Mouse (Mus musculus) hindbrain, embryonic 14.5 days (tissue): Measurements from ENCODE around the gene Pygm. TPM values are rescaled to one million over a fixed set of nuclear protein-coding genes. Genes with fewer than 3 reads are reported as not detected.

Source experiments
- ATAC-seq: fragments of 200-750 bp; cut with Nextera tagmentation; 2 replicates; pipeline ENCODE4 v1.8.0; 2017; ENCODE audit warnings: moderate number of reproducible peaks, mild to moderate bottlenecking, moderate TSS enrichment, moderate library complexity; ENCODE audit not compliant: low FRiP score
- DNase-seq: peaks from one replicate; pipeline ENCODE4 v3.0.0-alpha.2; 2015; ENCODE audit warnings: low spot score
- H3K27ac ChIP-seq: fragments of 300-500 bp; sonication (generic); 2 replicates; pipeline ENCODE4 v1.5.1; 2014; ENCODE audit warnings: mild to moderate bottlenecking, moderate library complexity
- H3K27me3 ChIP-seq: fragments of 300-500 bp; sonication (generic); 2 replicates; pipeline ENCODE4 v1.6.1; 2014; ENCODE audit warnings: mild to moderate bottlenecking, low read length, mixed read lengths; ENCODE audit not compliant: control insufficient read depth, insufficient read depth
- H3K36me3 ChIP-seq: fragments of 300-500 bp; sonication (generic); replicated peaks from 2 replicates; pipeline ENCODE4 v1.6.1; 2014; ENCODE audit not compliant: control insufficient read depth, insufficient read depth
- H3K4me1 ChIP-seq: fragments of 300-500 bp; sonication (generic); replicated peaks from 2 replicates; pipeline ENCODE4 v1.6.1; 2014; ENCODE audit warnings: antibody characterized with exemption, low read length, mixed read lengths; ENCODE audit not compliant: control insufficient read depth, insufficient read depth
- H3K4me2 ChIP-seq: fragments of 300-500 bp; sonication (generic); replicated peaks from 2 replicates; pipeline ENCODE4 v1.6.1; 2014; ENCODE audit warnings: mild to moderate bottlenecking, moderate library complexity
- H3K4me3 ChIP-seq: fragments of 300-500 bp; sonication (generic); replicated peaks from 2 replicates; pipeline ENCODE4 v1.5.1; 2014; ENCODE audit warnings: mild to moderate bottlenecking, low read length
- H3K9ac ChIP-seq: fragments of 300-500 bp; sonication (generic); 2 replicates; pipeline ENCODE4 v1.6.1; 2014
- H3K9me3 ChIP-seq: fragments of 300-500 bp; sonication (generic); 2 replicates; pipeline ENCODE4 v1.6.1; 2016; ENCODE audit warnings: low read length; ENCODE audit not compliant: control insufficient read depth
- WGBS: fragments of 180-500 bp; shearing (Covaris S2); extraction: QIAGEN DNeasy Blood & Tissue Kit; methylation state at CpG from one replicate; pipeline ENCODE4 v1.1.7; 2014; 5-methylcytosine and 5-hydroxymethylcytosine counted together
- polyA plus RNA-seq: library from polyadenylated mRNA; unstranded; fragments of >200 nt; fragmentation: Nextera tagmentation; extraction: Ambion mirVana; gene quantifications from 2 replicates; pipeline ENCODE4 v1.2.1, GENCODE M21; 2014

Gene Pygm
- 6.2 and 6.8 TPM in 2 replicates for polyA plus RNA-seq

DNA sequence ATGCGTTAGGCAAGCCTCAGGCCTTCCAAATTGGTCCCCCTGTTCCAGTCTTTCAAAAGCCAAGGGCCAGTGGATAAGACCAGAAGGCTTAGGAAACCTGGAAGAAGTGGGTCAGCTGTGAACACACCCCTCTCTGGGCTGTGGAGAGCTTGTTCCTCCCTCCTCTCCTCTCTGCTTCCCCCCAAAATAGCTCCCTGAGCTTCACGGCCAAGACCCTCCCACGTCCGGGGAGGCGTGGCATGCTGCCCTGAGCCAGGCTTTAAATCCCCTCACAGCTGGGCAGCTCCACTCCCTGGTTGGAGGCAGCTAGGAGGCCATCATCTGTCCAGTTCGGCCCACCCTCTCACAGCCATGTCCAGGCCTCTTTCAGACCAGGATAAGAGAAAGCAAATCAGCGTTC is at the start of gene Pygm:
Gene Pygm (plus strand): TSS at position 272 of the 400 bp plus-strand sequence.
- no peak for ATAC-seq
- no peak within 1 kb of the TSS for H3K4me2 ChIP-seq
- H3K36me3 ChIP-seq = peaks cover 6% of the 10 kb centered on the region; the same call in 1 of the 2 replicates
- DNase-seq = no peak
- H3K27me3 ChIP-seq = no peaks in the 10 kb centered on the region
- no peak within 1 kb of the TSS for H3K9ac ChIP-seq
- H3K27ac ChIP-seq = peak within 1 kb of the TSS; percentile 26; the same call in 1 of the 2 replicates
- no peak within 1 kb of the TSS for H3K4me3 ChIP-seq
- H3K9me3 ChIP-seq = no peaks in the 10 kb centered on the region
- 19% methylated on average over 7 of the region's 7 CpGs for WGBS
- 0 out of 2 replicates have a peak, but pooled peaks cover 8% of the 10 kb centered on the region for H3K4me1 ChIP-seq

DNA sequence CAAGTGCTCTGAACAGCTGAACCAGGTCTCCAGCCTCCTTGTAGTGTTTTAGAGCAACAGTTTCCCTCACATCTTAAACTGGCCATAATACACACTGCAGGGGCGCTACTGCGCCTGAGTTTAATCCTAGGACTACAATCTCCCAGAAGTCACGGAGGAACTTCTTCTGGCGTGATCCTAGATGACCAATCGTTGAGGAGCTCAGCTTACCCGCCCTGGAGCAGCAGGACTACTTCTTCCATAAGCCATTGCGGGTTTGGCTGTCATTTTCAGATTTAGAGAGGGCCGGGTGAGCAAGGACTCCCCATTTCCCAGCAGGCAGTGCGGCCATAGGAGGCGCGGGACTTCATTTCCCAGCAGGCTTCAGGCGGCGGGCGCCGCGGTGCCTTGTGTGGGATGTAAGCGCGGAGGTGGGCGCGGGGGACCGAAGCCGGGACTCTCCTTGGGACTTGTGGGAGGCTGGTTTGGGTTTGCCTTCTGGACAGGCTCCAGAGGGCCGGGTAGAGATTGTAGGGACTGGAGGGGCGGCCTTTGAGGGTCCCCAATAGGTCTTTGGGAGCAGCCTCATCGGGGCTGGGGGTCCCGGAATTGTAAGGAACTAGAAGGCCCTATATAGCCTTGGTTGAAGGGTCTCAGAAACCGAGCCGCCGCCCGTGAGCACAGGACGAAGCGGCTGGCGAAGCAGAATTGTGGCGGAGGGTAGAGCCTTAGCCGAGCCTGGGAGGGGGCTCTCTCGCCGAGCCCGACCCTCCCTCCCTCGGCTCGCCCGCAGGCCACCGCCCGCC is 49.3 kb upstream of the Pygm start, which contains the start of gene Men1:
Gene Men1 (plus strand): TSS at position 307 of the 785 bp plus-strand sequence.
- Histone ChIP-seq H3K4me3 (peak within 1 kb of the TSS; percentile 67), H3K4me1 (peaks cover 19% of the 10 kb centered on the region), H3K27me3 (no peaks in the 10 kb centered on the region), H3K9me3 (no peaks in the 10 kb centered on the region), H3K27ac (peak within 1 kb of the TSS; percentile 80), H3K9ac (peak within 1 kb of the TSS; percentile 82), H3K36me3 (peaks cover 32% of the 10 kb centered on the region), H3K4me2 (peak within 1 kb of the TSS; percentile 88)
- under 1% methylated on average over 41 of the region's 43 CpGs for WGBS
- DNase-seq (peak; percentile 94), ATAC-seq (peak; percentile 95)

DNA sequence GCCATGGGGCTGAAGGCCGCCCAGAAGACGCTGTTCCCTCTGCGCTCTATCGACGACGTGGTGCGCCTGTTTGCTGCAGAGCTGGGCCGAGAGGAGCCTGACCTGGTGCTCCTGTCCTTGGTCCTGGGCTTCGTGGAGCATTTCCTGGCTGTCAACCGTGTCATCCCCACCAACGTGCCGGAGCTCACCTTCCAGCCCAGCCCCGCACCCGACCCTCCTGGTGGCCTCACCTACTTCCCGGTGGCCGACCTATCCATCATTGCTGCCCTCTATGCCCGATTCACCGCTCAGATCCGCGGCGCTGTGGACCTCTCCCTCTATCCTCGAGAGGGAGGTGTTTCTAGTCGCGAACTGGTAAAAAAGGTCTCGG is 48.8 kb upstream of the Pygm start:
- ATAC-seq (0 out of 2 replicates have a peak, but pooled peaks have one; percentile 1), DNase-seq (no peak)
- H3K4me1 ChIP-seq = peaks cover 20% of the 10 kb centered on the region
- peak overlapping the region; percentile 72 for H3K27ac ChIP-seq
- WGBS = under 1% methylated on average over 25 of the region's 25 CpGs
- peak overlapping the region; percentile 82 for H3K9ac ChIP-seq
- peak overlapping the region; percentile 88 for H3K4me2 ChIP-seq
- peak overlapping the region; percentile 67 for H3K4me3 ChIP-seq
- H3K36me3 ChIP-seq = peaks cover 38% of the 10 kb centered on the region
- H3K27me3 ChIP-seq = no peaks in the 10 kb centered on the region
- no peaks in the 10 kb centered on the region for H3K9me3 ChIP-seq

DNA sequence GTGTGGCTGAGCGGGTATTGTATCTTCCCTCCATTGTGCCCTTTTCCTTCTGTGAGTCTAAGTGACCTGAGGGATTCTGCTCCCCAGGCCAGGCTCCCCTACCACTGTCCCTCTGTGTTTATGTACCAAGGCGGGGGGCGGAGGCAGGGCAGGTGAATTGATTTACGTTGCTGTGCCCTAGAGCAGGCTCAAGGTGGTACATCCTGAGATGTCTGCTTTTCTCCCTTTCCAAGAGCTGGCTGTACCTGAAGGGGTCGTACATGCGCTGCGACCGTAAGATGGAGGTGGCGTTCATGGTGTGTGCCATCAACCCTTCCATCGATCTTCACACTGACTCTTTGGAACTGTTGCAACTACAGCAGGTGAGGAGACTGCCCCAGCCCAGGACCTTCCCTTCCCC is 47.3 kb upstream of the Pygm start:
- DNase-seq (no peak), ATAC-seq (no peak)
- no peaks in the 10 kb centered on the region for H3K9me3 ChIP-seq
- peaks cover 27% of the 10 kb centered on the region for H3K4me1 ChIP-seq
- H3K4me3 ChIP-seq = peak overlapping the region; percentile 67
- H3K27me3 ChIP-seq = no peaks in the 10 kb centered on the region
- peaks cover 39% of the 10 kb centered on the region for H3K36me3 ChIP-seq
- 0 out of 2 replicates have a peak overlapping the region, but pooled peaks have one; percentile 82 for H3K9ac ChIP-seq
- 93% methylated on average over 10 of the region's 10 CpGs for WGBS
- H3K4me2 ChIP-seq = peak overlapping the region; percentile 88
- no peak overlapping the region for H3K27ac ChIP-seq

DNA sequence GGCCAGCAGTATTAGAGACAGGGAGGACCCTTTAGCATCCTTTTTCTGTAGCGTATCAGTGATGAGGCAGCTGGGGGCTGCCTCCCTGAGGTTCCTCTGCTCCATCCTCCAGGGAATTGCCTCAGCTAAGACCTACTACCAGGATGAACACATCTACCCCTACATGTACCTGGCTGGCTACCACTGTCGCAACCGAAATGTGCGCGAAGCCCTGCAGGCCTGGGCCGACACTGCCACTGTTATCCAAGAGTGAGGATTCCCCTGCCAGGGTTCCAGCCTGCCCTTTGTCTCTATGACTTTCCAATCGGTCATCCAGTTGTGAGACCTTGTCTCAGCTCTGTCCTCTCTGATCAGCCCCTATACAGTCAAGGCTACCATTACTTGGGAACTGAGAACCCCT is 46.0 kb upstream of the Pygm start:
- Histone ChIP-seq H3K27ac (no peak overlapping the region), H3K4me1 (peaks cover 26% of the 10 kb centered on the region), H3K9ac (no peak overlapping the region), H3K9me3 (no peaks in the 10 kb centered on the region), H3K36me3 (peaks cover 48% of the 10 kb centered on the region), H3K4me2 (no peak overlapping the region), H3K27me3 (no peaks in the 10 kb centered on the region), H3K4me3 (no peak overlapping the region)
- 98% methylated on average over 7 of the region's 7 CpGs for WGBS
- ATAC-seq (no peak), DNase-seq (no peak)

DNA sequence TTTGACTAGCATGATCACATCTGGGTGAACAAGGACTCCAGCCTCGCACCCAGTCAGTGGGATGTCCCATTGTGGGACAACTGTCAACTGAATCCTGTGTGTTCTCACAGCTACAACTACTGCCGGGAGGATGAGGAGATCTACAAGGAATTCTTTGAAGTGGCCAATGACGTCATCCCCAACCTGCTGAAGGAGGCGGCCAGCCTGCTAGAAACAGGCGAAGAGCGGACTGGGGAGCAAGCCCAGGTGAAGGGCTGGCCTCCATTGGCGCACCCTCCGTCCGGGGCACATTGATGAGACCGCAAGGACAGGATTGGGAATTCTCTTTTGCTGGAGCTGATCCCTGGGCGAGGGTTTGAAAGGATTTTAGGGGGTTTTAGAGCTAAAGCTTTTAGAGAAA is 45.5 kb upstream of the Pygm start:
- Histone ChIP-seq H3K27me3 (no peaks in the 10 kb centered on the region), H3K27ac (no peak overlapping the region), H3K36me3 (peaks cover 51% of the 10 kb centered on the region), H3K9me3 (no peaks in the 10 kb centered on the region), H3K4me2 (no peak overlapping the region), H3K9ac (no peak overlapping the region), H3K4me3 (no peak overlapping the region), H3K4me1 (peaks cover 26% of the 10 kb centered on the region)
- no peak for DNase-seq
- no peak for ATAC-seq
- WGBS = 93% methylated on average over 11 of the region's 11 CpGs

DNA sequence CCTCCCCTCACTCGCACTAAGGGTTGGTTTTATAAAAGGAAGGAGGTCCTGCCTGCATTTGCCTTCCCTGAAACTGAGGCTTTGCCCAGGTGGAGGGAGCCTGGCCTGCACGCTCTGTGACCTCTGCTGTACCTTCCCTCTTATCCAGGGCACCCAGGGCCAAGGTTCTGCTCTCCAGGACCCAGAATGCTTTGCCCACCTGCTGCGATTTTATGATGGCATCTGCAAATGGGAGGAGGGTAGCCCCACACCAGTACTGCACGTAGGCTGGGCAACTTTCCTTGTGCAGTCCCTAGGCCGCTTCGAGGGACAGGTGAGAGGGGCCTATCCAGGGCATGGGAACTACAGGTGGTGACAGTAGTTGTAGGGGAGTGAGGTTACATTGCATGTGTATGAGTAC is 45.0 kb upstream of the Pygm start:
- H3K4me1 ChIP-seq = peaks cover 26% of the 10 kb centered on the region
- H3K27me3 ChIP-seq = no peaks in the 10 kb centered on the region
- no peaks in the 10 kb centered on the region for H3K9me3 ChIP-seq
- H3K36me3 ChIP-seq = peaks cover 56% of the 10 kb centered on the region
- no peak overlapping the region for H3K27ac ChIP-seq
- 97% methylated on average over 6 of the region's 6 CpGs for WGBS
- H3K4me2 ChIP-seq = no peak overlapping the region
- no peak for DNase-seq
- H3K4me3 ChIP-seq = no peak overlapping the region
- H3K9ac ChIP-seq = no peak overlapping the region
- ATAC-seq = no peak

DNA sequence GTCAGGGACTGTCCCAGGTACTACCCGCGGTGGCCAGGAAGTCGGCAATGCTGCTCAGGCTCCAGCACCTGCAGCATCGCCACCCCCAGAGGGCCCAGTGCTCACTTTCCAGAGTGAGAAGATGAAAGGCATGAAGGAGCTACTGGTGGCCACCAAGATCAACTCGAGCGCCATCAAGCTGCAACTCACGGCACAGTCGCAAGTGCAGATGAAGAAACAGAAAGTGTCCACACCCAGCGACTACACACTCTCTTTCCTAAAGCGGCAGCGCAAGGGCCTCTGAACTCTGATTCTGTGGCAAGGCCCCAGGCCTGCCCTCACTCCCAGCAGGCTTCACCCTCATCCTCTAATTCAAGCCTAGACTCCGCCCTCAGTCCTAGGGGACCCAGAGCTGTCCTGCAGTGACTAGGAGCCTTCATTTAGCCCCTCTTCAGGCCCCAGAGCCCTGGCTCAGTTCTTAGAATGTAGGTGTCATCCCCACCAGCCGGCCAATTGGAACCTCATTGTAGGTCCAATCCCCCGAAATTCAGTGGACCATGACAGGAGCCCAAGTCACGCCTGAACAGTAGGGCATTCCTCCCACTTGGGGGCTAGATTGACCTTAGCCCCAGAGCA is 44.2 kb upstream of the Pygm start:
- WGBS = 66% methylated on average over 15 of the region's 15 CpGs
- peaks cover 26% of the 10 kb centered on the region for H3K4me1 ChIP-seq
- H3K4me3 ChIP-seq = no peak overlapping the region
- peak overlapping the region; percentile 83 for H3K4me2 ChIP-seq
- no peak for ATAC-seq
- peaks cover 64% of the 10 kb centered on the region for H3K36me3 ChIP-seq
- H3K27ac ChIP-seq = no peak overlapping the region
- H3K27me3 ChIP-seq = no peaks in the 10 kb centered on the region
- no peak overlapping the region for H3K9ac ChIP-seq
- DNase-seq = no peak
- H3K9me3 ChIP-seq = no peaks in the 10 kb centered on the region
